In the genomic region with DNA sequence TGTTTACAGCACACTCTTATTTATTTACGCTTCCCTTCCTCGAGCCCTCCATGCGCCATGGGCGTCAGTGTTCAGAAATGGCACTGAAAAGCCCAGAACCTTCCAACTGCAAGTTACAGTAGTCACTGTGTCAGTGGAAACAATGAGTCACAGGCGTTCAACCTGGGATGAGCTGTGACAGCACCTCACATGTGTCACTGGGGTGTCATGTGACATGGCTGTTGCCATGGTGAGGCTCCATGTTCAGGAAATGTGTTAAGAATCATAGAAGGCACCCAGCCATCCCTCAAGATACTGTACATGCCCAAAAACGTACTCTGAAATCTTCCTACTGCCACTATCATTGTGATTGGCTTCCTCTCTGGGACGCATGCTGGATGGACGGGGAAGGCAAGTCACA, we compare ENCODE assay signal across 13 mouse cellular contexts.
DNase-seq lines count a peak whose midpoint lies in the region; ATAC-seq lines count a peak whose summit lies in the region.
"Had no signal": no experiment of that assay in that cellular context is flagged by ENCODE, and none has a peak within 500 bp of the region (broad histone marks: within the 10 kb centered on the region; RNA-seq: fewer than 3 reads in every experiment).

No protein-coding gene starts in this region.

- no peaks in the 10 kb centered on the region for H3K4me1 ChIP-seq in forebrain, embryonic 14.5 days (ENCODE audit: control insufficient read depth, insufficient read depth, low read length)
- H3K4me1 ChIP-seq in forebrain, embryonic 12.5 days = peaks cover 4% of the 10 kb centered on the region

- peak; percentile 73 for DNase-seq in forebrain, embryonic 14.5 days (ENCODE audit: low spot score)
- DNase-seq in B cell, adult 2 months = peak; percentile 48 to 53
- DNase-seq in adrenal gland, adult 8-10 months = peak; percentile 30
- DNase-seq in gastrocnemius, adult 8-10 months (ENCODE audit: low spot score in 2 of 2) = no peak
- DNase-seq in adipocyte (ENCODE audit: low spot score) = no peak
- no peak for DNase-seq in ovary, adult 18-20 months (ENCODE audit: low spot score)
- DNase-seq: embryo, embryonic 11 days; gastrocnemius, postnatal 36 days; kidney, postnatal 10 days; spleen, adult 18-20 months had no signal

- H3K27ac ChIP-seq in forebrain, embryonic 14.5 days (ENCODE audit: low read depth, low read length) = no peak overlapping the region; the same call in 1 of the 2 replicates
- no peak overlapping the region for H3K27ac ChIP-seq in forebrain, embryonic 12.5 days
- H3K27ac ChIP-seq: macrophage had no signal

- no peaks in the 10 kb centered on the region for H3K9me3 ChIP-seq in forebrain, embryonic 14.5 days (replicated peaks; ENCODE audit: control insufficient read depth, low read length)
- H3K9me3 ChIP-seq in forebrain, embryonic 12.5 days = no peaks in the 10 kb centered on the region

- H3K4me2 ChIP-seq in forebrain, embryonic 14.5 days (ENCODE audit: low read length) = no peak overlapping the region
- no peak overlapping the region for H3K4me2 ChIP-seq in forebrain, embryonic 12.5 days

- no peaks in the 10 kb centered on the region for H3K27me3 ChIP-seq in forebrain, embryonic 14.5 days (replicated peaks; ENCODE audit: control insufficient read depth, insufficient read depth, low read length)
- H3K27me3 ChIP-seq in forebrain, embryonic 12.5 days = no peaks in the 10 kb centered on the region

- no peaks in the 10 kb centered on the region for H3K36me3 ChIP-seq in forebrain, embryonic 14.5 days (ENCODE audit: control insufficient read depth, insufficient read depth, low read length)
- H3K36me3 ChIP-seq in forebrain, embryonic 12.5 days (replicated peaks) = no peaks in the 10 kb centered on the region

- peak; percentile 68; the same call in 1 of the 2 replicates for ATAC-seq in forebrain, embryonic 14.5 days
- no peak for ATAC-seq in forebrain, embryonic 12.5 days (ENCODE audit: low FRiP score)
- peak; percentile 93 for ATAC-seq in inflammation-experienced regulatory T-cells, adult 6 months

- no peak overlapping the region for H3K9ac ChIP-seq in forebrain, embryonic 14.5 days (ENCODE audit: low read length)
- no peak overlapping the region for H3K9ac ChIP-seq in forebrain, embryonic 12.5 days

- no peak overlapping the region for H3K4me3 ChIP-seq in forebrain, embryonic 14.5 days (ENCODE audit: low read depth, low read length)
- no peak overlapping the region for H3K4me3 ChIP-seq in forebrain, embryonic 12.5 days (replicated peaks)

- 74% methylated on average over 8 of the region's 8 CpGs for WGBS in forebrain, embryonic 14.5 days
- WGBS in forebrain, embryonic 12.5 days = 88% methylated on average over 8 of the region's 8 CpGs

Comparison
In these comparisons a context has a peak if more than half of its experiments do, and no peak if none do; other contexts are left out.
1. DNase-seq: peak in forebrain, embryonic 14.5 days (single experiment), B cell, adult 2 months (2 of 2) and adrenal gland, adult 8-10 months (single experiment); none in gastrocnemius, adult 8-10 months (0 of 2), adipocyte (single experiment) and ovary, adult 18-20 months (single experiment).